Mouse (Mus musculus) hindbrain, embryonic 14.5 days (tissue): ENCODE measurements around the gene Mpv17l2. TPM values are rescaled to one million over a fixed set of nuclear protein-coding genes. Genes with fewer than 3 reads are reported as not detected.

Experiments used
- ATAC-seq: fragments of 200-750 bp; cut with Nextera tagmentation; 2 replicates; pipeline ENCODE4 v1.8.0; 2017; ENCODE audit warnings: moderate number of reproducible peaks, mild to moderate bottlenecking, moderate TSS enrichment, moderate library complexity; ENCODE audit not compliant: low FRiP score
- DNase-seq: peaks from one replicate; pipeline ENCODE4 v3.0.0-alpha.2; 2015; ENCODE audit warnings: low spot score
- H3K27ac ChIP-seq: fragments of 300-500 bp; sonication (generic); 2 replicates; pipeline ENCODE4 v1.5.1; 2014; ENCODE audit warnings: mild to moderate bottlenecking, moderate library complexity
- H3K27me3 ChIP-seq: fragments of 300-500 bp; sonication (generic); 2 replicates; pipeline ENCODE4 v1.6.1; 2014; ENCODE audit warnings: mild to moderate bottlenecking, low read length, mixed read lengths; ENCODE audit not compliant: control insufficient read depth, insufficient read depth
- H3K36me3 ChIP-seq: fragments of 300-500 bp; sonication (generic); replicated peaks from 2 replicates; pipeline ENCODE4 v1.6.1; 2014; ENCODE audit not compliant: control insufficient read depth, insufficient read depth
- H3K4me1 ChIP-seq: fragments of 300-500 bp; sonication (generic); replicated peaks from 2 replicates; pipeline ENCODE4 v1.6.1; 2014; ENCODE audit warnings: antibody characterized with exemption, low read length, mixed read lengths; ENCODE audit not compliant: control insufficient read depth, insufficient read depth
- H3K4me2 ChIP-seq: fragments of 300-500 bp; sonication (generic); replicated peaks from 2 replicates; pipeline ENCODE4 v1.6.1; 2014; ENCODE audit warnings: mild to moderate bottlenecking, moderate library complexity
- H3K4me3 ChIP-seq: fragments of 300-500 bp; sonication (generic); replicated peaks from 2 replicates; pipeline ENCODE4 v1.5.1; 2014; ENCODE audit warnings: mild to moderate bottlenecking, low read length
- H3K9ac ChIP-seq: fragments of 300-500 bp; sonication (generic); 2 replicates; pipeline ENCODE4 v1.6.1; 2014
- H3K9me3 ChIP-seq: fragments of 300-500 bp; sonication (generic); 2 replicates; pipeline ENCODE4 v1.6.1; 2016; ENCODE audit warnings: low read length; ENCODE audit not compliant: control insufficient read depth
- WGBS: fragments of 180-500 bp; shearing (Covaris S2); extraction: QIAGEN DNeasy Blood & Tissue Kit; methylation state at CpG from one replicate; pipeline ENCODE4 v1.1.7; 2014; 5-methylcytosine and 5-hydroxymethylcytosine counted together
- polyA plus RNA-seq: library from polyadenylated mRNA; unstranded; fragments of >200 nt; fragmentation: Nextera tagmentation; extraction: Ambion mirVana; gene quantifications from 2 replicates; pipeline ENCODE4 v1.2.1, GENCODE M21; 2014

Mpv17l2 gene
- polyA plus RNA-seq, 1 experiment from 2014 or later, result 43.5 TPM

GRCm38 (mm10) chr8:70770748-70771147 is 10.0 kb upstream of the Mpv17l2 start:
- peaks cover 37% of the 10 kb centered on the region for H3K4me1 ChIP-seq
- peaks cover 66% of the 10 kb centered on the region for H3K36me3 ChIP-seq
- H3K4me2 ChIP-seq, result no peak overlapping the region
- DNase-seq, result no peak
- H3K9ac ChIP-seq, result no peak overlapping the region
- no peak overlapping the region for H3K4me3 ChIP-seq
- H3K9me3 ChIP-seq, result no peaks in the 10 kb centered on the region
- H3K27me3 ChIP-seq, result no peaks in the 10 kb centered on the region
- 97% methylated on average over 13 of the region's 13 CpGs for WGBS
- no peak overlapping the region for H3K27ac ChIP-seq
- ATAC-seq, result no peak

- no peaks in the 10 kb centered on the region for H3K27me3 ChIP-seq
- ATAC-seq (no peak), DNase-seq (no peak)
- no peak overlapping the region for H3K9ac ChIP-seq
- H3K36me3 ChIP-seq, result peaks cover 66% of the 10 kb centered on the region
- no peak overlapping the region for H3K4me2 ChIP-seq
- 78% methylated on average over 12 of the region's 12 CpGs for WGBS
- H3K27ac ChIP-seq, result no peak overlapping the region
- no peaks in the 10 kb centered on the region for H3K9me3 ChIP-seq
- peaks cover 29% of the 10 kb centered on the region for H3K4me1 ChIP-seq
- no peak overlapping the region for H3K4me3 ChIP-seq
These were observed 9.1 kb upstream of the Mpv17l2 start for GRCm38 (mm10) chr8:70769858-70770257.

GRCm38 (mm10) chr8:70769359-70769758 is 8.6 kb upstream of the Mpv17l2 start:
- Histone ChIP-seq H3K9me3 (no peaks in the 10 kb centered on the region), H3K4me3 (no peak overlapping the region), H3K27me3 (no peaks in the 10 kb centered on the region), H3K27ac (no peak overlapping the region), H3K36me3 (peaks cover 66% of the 10 kb centered on the region), H3K4me2 (no peak overlapping the region), H3K4me1 (peaks cover 24% of the 10 kb centered on the region), H3K9ac (no peak overlapping the region)
- ATAC-seq (peak; percentile 79), DNase-seq (peak; percentile 98)
- WGBS, result 10% methylated on average over 26 of the region's 26 CpGs

GRCm38 (mm10) chr8:70768956-70769355 is 8.2 kb upstream of the Mpv17l2 start:
- H3K36me3 ChIP-seq, result peaks cover 64% of the 10 kb centered on the region
- no peak overlapping the region for H3K4me3 ChIP-seq
- ATAC-seq (peak; percentile 9), DNase-seq (no peak)
- H3K4me1 ChIP-seq, result peaks cover 20% of the 10 kb centered on the region
- H3K27me3 ChIP-seq, result no peaks in the 10 kb centered on the region
- H3K4me2 ChIP-seq, result no peak overlapping the region
- no peak overlapping the region for H3K9ac ChIP-seq
- no peaks in the 10 kb centered on the region for H3K9me3 ChIP-seq
- 83% methylated on average over 16 of the region's 16 CpGs for WGBS
- H3K27ac ChIP-seq, result no peak overlapping the region

GRCm38 (mm10) chr8:70768231-70768776 is 7.6 kb upstream of the Mpv17l2 start:
- Histone ChIP-seq H3K4me1 (peaks cover 14% of the 10 kb centered on the region), H3K9ac (no peak overlapping the region), H3K36me3 (peaks cover 57% of the 10 kb centered on the region), H3K4me2 (no peak overlapping the region), H3K27me3 (no peaks in the 10 kb centered on the region), H3K9me3 (no peaks in the 10 kb centered on the region), H3K27ac (no peak overlapping the region), H3K4me3 (no peak overlapping the region)
- 96% methylated on average over 32 of the region's 32 CpGs for WGBS
- no peak for DNase-seq
- ATAC-seq, result no peak

GRCm38 (mm10) chr8:70767503-70767902 is 6.8 kb upstream of the Mpv17l2 start:
- Histone ChIP-seq H3K27me3 (no peaks in the 10 kb centered on the region), H3K36me3 (peaks cover 49% of the 10 kb centered on the region), H3K27ac (no peak overlapping the region), H3K4me1 (peaks cover 10% of the 10 kb centered on the region; the same call in 1 of the 2 replicates), H3K9ac (no peak overlapping the region), H3K9me3 (no peaks in the 10 kb centered on the region), H3K4me3 (no peak overlapping the region), H3K4me2 (no peak overlapping the region)
- WGBS, result 78% methylated on average over 6 of the region's 6 CpGs
- no peak for ATAC-seq
- DNase-seq, result no peak

- peak overlapping the region; percentile 20 for H3K4me3 ChIP-seq
- H3K9me3 ChIP-seq, result no peaks in the 10 kb centered on the region
- no peak for ATAC-seq
- H3K4me2 ChIP-seq, result peak overlapping the region; percentile 48
- H3K9ac ChIP-seq, result peak overlapping the region; percentile 34; the same call in 1 of the 2 replicates
- DNase-seq, result no peak
- no peak overlapping the region for H3K27ac ChIP-seq
- no peaks in the 10 kb centered on the region for H3K27me3 ChIP-seq
- 8% methylated on average over 21 of the region's 21 CpGs for WGBS
- peaks cover 10% of the 10 kb centered on the region; the same call in 1 of the 2 replicates for H3K4me1 ChIP-seq
- peaks cover 43% of the 10 kb centered on the region for H3K36me3 ChIP-seq
These were observed 6.1 kb upstream of the Mpv17l2 start for GRCm38 (mm10) chr8:70766571-70767440.

- peak overlapping the region; percentile 48 for H3K4me2 ChIP-seq
- peaks cover 16% of the 10 kb centered on the region for H3K4me1 ChIP-seq
- 2% methylated on average over 34 of the region's 34 CpGs for WGBS
- peak overlapping the region; percentile 34; the same call in 1 of the 2 replicates for H3K9ac ChIP-seq
- ATAC-seq, result no peak
- H3K9me3 ChIP-seq, result no peaks in the 10 kb centered on the region
- DNase-seq, result no peak
- no peaks in the 10 kb centered on the region for H3K27me3 ChIP-seq
- H3K36me3 ChIP-seq, result peaks cover 35% of the 10 kb centered on the region
- no peak overlapping the region for H3K27ac ChIP-seq
- peak overlapping the region; percentile 20 for H3K4me3 ChIP-seq
These were observed 5.3 kb upstream of the Mpv17l2 start for GRCm38 (mm10) chr8:70765838-70766570.

- Histone ChIP-seq H3K4me3 (no peak overlapping the region), H3K4me2 (peak overlapping the region; percentile 48; the same call in 1 of the 2 replicates), H3K9ac (no peak overlapping the region), H3K27ac (no peak overlapping the region), H3K9me3 (no peaks in the 10 kb centered on the region), H3K27me3 (no peaks in the 10 kb centered on the region), H3K36me3 (peaks cover 28% of the 10 kb centered on the region), H3K4me1 (peaks cover 17% of the 10 kb centered on the region)
- ATAC-seq, result no peak
- 84% methylated on average over 9 of the region's 9 CpGs for WGBS
- no peak for DNase-seq
These were observed 4.6 kb upstream of the Mpv17l2 start for GRCm38 (mm10) chr8:70765329-70765728.
